Mouse (Mus musculus): ENCODE results near the gene 3110070M22Rik.
"Not testable (repeated sequence)": the region's sequence is repeated elsewhere in the genome, so short reads cannot be mapped to it uniquely, and the experiment has no call there.

3110070M22Rik gene

GRCm38 (mm10) chr13:119487880-119488580 lies at the start of gene 3110070M22Rik, which contains the start of gene Tmem267:
TSS of gene 3110070M22Rik (minus strand) at chr13:119488383.
TSS of gene Tmem267 (plus strand) at chr13:119488039.
- peak; percentile 95 for DNase-seq (ENCODE audit: low read depth)

GRCm38 (mm10) chr13:119494938-119495337 lies 6.8 kb upstream of the 3110070M22Rik start:
- not testable (repeated sequence) for DNase-seq (ENCODE audit: low read depth)

GRCm38 (mm10) chr13:119492083-119492482 lies 3.9 kb upstream of the 3110070M22Rik start:
- peak; percentile 24 for DNase-seq (ENCODE audit: low read depth)

- DNase-seq (ENCODE audit: low read depth): peak; percentile 46
Measured at GRCm38 (mm10) chr13:119487354-119487753, 829 bp downstream of the 3110070M22Rik start.

GRCm38 (mm10) chr13:119477789-119478188 lies 10.4 kb downstream of the 3110070M22Rik start:
- no peak for DNase-seq (ENCODE audit: low read depth)

GRCm38 (mm10) chr13:119476631-119477030 lies 11.6 kb downstream of the 3110070M22Rik start:
- no peak for DNase-seq (ENCODE audit: low read depth)

- DNase-seq (ENCODE audit: low read depth): peak; percentile 91
Measured at GRCm38 (mm10) chr13:119462596-119463560, 25.3 kb downstream of the 3110070M22Rik start, which contains the start of gene 4833420G17Rik. TSS of gene 4833420G17Rik (plus strand) at chr13:119462768.

- DNase-seq (ENCODE audit: low read depth): peak; percentile 26
Measured at GRCm38 (mm10) chr13:119461900-119462595, 26.1 kb downstream of the 3110070M22Rik start.

GRCm38 (mm10) chr13:119456342-119456741 lies 31.8 kb downstream of the 3110070M22Rik start:
- DNase-seq (ENCODE audit: low read depth): no peak

GRCm38 (mm10) chr13:119455082-119455481 lies 33.1 kb downstream of the 3110070M22Rik start:
- no peak for DNase-seq (ENCODE audit: low read depth)

GRCm38 (mm10) chr13:119453563-119453962 lies 34.6 kb downstream of the 3110070M22Rik start:
- DNase-seq (ENCODE audit: low read depth): no peak

GRCm38 (mm10) chr13:119442244-119442643 lies 45.9 kb downstream of the 3110070M22Rik start:
- DNase-seq (ENCODE audit: low read depth): no peak

All from NIH3T3 (cell line).